Mouse (Mus musculus): ENCODE results near the gene Trim2.

DNA sequence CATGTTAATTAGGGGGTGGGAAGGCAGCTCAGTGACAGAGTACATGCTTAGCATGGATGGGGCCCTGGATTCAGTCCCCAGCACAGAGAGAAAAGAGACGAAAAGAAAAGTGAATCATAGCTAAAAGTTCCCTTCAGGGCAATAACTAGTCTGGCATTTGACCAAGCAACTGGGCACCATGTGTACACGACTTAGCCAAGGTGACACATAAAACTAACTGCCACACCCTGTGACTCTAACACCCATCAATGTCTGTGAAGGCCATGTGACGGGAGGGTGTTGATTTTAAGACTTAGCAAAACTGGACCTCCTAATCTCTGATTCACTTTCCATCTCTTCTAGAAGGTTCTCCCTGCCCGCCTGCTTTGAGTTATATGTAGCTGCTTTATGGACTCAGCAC is 12.2 kb upstream of the Trim2 start:
- no peak for TF ChIP-seq ETS1 (conservative IDR thresholded peaks at IDR 0.05; ENCODE audit: low read depth, low read length)
- no peak for TF ChIP-seq POLR2AphosphoS2 (IDR thresholded peaks at IDR 0.05; ENCODE audit: low read depth, low read length)
- TF ChIP-seq EP300 (IDR thresholded peaks at IDR 0.05; ENCODE audit: low read length) = no peak
- no peak for TF ChIP-seq POLR2A (IDR thresholded peaks at IDR 0.05; ENCODE audit: low read depth, low read length)
- no peak for TF ChIP-seq MXI1 (IDR thresholded peaks at IDR 0.05; ENCODE audit: low read depth, low read length)
- TF ChIP-seq CTCF (conservative IDR thresholded peaks at IDR 0.05 in 1 of 2, IDR thresholded peaks at IDR 0.05 in 1 of 2; ENCODE audit: low read depth in 2 of 2, low read length in 2 of 2) = no peak
- TF ChIP-seq MAZ (IDR thresholded peaks at IDR 0.05; ENCODE audit: low read depth, low read length) = no peak
- TF ChIP-seq SMC3 (IDR thresholded peaks at IDR 0.05; ENCODE audit: low read depth, low read length) = no peak
- no peak for TF ChIP-seq MAFK (IDR thresholded peaks at IDR 0.05; ENCODE audit: insufficient replicate concordance, low read length)

Data from CH12.LX (cell line).